Mouse (Mus musculus): ENCODE data around the gene Morn5.

Gene Morn5

DNA sequence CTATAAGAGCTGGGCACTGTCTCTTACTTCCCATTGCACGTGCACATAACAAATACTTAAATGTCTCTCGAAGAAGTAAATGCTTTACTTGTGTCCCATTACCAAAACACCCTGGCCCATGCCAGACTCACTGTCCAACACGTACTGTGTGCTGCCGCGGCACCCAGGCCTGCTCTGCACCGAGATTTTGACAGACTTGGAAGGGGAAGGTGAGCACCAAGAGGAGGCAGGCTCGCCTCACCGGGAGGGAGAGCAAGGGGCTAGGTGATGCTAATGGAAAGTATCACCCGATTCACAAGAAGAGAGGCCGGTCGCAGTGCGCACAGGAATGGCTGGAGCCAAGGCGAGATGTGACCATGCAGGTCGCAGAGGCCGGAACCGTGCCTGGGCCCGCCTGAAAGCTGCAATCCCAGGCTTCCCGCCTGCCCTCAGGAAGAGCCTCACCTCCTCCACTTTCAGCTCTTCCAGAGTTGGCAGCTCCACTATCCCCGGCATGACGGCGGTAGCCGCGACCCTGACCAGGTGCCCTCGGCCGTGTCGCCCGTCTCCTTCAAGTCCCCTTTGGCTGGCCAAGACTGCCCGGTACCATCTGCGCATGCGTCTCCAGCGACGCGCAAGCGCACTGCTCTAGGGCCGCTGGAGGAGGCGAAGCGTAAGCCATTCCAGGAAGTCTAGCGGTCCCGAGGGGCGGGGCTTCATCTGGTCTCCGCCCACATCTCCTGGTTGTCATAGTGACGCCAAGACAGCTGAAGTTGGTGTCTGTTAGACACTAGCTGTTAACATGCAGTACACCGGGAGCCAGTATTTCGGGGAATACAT is at the start of gene Morn5, which contains the start of gene Ndufa8:
Gene Morn5, plus strand, starts transcription at position 711 of the 819 bp plus-strand sequence.
Gene Ndufa8, minus strand, starts transcription at position 659 of the 819 bp plus-strand sequence.
- peak; percentile 96 for DNase-seq

DNA sequence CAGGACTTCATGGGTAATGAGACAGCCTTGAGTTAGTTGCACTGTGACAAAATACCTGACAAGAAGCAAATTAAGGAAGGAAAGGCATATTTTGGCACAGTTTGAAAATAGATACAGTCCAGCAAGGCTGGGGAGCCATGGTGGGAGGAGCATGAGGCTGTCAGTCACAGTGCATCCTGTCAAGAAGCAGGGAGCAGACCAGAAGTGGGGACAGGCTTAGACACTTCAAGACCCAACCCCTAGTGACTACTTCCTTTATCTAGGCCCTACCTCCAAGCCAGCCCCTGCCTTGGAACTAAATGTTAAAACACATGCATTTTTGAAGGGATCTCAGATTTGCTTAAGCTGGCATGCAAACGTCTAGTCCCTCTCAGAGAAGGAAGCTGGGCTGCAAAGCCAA is 48.9 kb upstream of the Morn5 start:
- no peak for DNase-seq

DNA sequence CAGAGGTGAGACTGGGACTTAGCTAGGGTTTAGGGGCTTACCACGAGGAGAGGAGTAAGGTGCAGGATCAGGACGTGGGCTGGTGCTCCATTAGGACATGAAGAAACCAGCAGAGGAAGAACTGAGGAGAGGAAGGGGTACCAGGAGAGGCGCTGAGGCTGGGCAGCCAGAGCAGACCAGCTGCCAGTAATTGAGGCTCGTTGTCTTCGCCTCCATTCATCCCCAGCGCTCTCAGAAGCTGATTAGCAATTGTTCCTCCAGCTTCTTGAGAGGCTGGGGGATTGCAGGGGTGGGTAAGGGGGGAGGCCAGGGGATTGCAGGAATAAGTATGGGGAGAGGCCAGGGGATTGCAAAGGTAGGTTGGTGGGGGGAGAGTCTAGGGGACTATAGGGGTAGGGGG is 47.1 kb upstream of the Morn5 start:
- no peak for DNase-seq

DNA sequence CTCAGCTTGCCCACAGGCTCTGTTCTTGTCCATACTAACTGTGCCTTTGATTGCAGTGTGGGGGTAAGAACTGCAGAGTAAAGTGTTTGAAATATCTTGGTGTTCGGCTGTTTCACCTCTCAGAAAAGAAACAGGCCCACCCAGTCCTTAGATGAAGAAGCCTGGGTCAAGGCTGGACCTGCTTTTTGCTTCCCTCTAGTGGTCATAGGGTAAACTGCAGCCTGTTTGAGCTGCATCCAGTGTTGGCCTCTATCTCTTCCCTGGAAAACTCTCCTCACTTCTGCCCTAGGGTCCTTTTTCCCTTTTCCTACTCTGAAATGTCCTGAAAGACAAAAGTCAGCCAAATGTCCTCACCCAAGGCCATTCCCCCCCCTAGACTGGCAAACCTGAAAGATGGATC is 41.2 kb upstream of the Morn5 start:
- no peak for DNase-seq

DNA sequence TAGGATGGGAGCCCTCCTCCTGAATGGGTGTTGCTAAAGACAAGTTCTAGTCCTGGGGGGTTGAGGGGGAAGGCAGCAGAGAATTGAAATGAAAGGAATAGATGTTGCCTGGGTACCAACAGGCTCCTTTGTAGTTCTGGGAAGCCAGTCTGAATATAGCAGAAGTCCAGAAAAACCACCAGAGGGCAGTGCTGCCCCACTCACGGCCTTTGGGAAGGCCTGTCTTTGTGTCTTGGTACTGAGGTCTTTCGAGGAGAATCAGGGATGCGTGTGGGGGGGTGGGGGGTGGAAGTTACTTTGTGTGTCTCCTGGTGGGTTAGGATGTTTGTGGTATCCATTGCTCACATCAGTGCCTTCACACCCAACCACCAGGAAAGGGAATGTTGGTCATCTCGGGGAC is 39.9 kb upstream of the Morn5 start:
- DNase-seq = no peak

DNA sequence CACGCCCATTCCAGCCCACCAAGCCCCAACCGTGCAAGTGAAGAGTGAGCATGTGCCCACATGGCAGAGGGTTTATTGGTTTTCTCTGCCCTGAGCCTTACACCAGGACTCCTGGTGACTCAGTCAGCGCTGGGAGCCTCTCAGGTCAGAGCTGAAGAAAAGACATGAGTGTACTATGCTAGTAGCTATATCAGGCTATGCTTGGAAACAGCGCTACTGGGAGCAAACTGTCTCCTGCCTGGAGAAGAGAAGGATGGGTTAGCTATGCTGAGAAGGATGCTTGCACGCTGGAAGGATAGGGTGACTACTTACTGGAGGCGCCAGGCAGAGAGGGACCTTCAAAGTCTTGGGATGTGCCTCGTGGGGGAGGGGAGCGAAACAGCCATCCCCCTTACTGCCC is 38.7 kb upstream of the Morn5 start:
- no peak for DNase-seq

DNA sequence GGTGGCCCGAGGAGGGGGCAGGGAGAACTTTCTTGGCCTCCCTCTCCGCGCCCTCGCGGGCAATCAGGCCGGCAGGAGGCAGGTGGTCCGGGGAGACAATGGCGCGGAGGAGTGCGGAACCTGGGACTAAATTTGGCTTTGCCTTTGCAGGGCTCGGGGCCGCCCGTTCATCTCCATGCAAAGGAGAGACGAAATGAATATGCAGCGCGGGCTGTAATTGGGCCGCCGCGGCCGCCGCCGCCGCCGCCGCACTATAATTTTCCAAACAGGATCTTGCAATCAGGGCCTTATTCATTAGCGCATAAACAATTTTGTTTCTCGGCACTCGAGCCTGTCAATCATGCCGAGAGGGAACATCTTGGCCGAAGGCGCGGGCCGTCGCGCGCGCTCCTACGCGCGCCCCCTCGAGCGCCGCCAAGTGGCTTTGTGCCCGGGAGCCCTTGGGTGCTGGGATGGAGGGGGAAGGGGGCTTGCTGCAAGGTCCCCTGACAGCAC is 37.9 kb upstream of the Morn5 start:
- peak; percentile 38 for DNase-seq

DNA sequence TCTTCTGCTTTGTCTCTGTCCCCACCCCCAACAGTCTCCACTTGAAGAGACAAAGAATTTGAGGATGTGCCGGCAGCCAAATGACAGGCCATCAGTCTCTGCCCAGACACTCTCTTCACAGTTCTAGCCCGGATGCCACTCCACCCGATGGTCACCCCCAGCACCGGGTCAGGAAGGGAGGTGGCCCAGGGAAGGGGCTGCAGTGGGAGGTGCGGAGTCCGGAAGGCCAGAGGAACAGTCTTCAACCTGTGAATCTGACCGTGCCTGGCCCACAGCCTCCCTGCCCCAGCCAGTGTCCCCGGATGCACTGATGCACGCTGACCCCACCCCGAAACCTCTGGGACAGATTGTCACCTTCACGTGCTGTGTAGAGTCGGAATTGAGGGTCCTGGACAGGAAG is 36.2 kb upstream of the Morn5 start:
- DNase-seq = no peak

DNA sequence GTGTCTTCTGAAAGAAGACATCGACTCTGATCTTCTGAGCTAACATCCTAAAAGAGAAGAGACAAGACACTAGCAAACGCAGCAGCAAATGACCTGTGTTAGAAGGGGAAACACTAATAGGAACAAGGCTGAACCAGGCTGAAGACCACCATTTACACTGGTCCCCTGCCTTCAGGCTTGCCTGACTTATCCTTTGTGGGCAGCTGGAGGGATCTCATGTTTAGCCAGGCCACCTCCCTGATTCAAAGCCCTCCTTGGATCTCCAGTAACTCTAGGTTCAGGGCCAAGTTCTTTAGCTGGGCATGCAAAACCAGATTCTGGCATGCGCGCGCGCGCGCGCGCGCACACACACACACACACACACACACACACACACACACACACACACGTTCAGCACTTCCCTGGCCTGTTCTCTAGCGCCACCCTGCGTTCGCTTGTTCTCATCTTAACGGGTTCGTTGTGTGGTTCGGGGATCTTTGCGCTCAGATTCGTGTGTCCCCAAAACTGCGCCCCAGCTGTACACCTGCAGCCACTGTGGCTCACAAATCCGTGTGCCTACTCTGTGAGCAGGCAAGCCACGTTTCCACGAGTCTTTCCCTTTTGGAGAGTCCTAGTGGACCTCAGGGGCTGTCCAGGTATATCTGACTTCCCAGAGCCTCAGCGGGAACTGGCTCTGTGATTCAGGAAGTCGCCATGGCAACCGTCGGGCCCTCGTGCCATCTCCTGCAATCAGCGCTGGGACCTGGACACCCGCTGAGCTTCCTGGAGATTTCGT is 27.7 kb upstream of the Morn5 start:
- DNase-seq = peak; percentile 73

DNA sequence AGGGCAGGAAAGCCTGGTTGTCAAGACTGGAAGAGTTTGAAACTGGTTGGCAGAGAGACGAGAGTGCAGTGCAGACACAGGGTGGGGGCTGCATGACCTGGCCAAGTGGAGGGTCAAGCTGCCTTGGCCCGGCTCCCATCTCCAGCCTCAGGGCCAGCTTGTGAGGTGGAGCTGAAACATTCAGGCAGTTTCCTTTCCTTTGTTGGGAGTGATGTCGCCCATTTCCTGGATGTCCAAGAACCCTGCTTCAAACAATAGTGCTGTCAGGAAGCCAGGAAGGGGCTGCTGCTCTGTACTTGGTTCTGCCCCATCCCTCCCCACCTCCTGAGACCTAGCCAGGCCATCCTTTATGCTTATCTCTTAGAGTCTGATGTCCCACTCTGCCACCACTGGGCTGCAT is 26.0 kb upstream of the Morn5 start:
- DNase-seq = no peak

DNA sequence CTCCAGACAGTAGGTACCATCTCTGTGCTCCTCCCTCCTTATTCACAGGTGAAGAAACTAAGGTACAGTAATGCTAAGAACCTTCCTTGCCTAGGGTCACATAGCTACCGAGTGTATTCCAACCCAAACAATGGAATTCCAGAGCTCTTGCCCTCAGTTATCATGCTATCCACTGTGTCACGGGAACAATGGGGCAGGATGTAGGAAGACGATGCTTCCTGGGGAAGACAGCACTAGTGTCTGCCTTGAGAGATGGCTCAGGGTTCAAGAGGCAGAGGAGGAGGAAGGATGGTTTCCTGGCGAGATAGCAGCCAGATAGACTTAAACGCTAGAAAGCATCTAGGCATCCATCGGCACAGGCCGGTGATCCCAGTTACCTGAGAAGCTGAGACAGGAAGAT is 16.4 kb upstream of the Morn5 start:
- DNase-seq = no peak

DNA sequence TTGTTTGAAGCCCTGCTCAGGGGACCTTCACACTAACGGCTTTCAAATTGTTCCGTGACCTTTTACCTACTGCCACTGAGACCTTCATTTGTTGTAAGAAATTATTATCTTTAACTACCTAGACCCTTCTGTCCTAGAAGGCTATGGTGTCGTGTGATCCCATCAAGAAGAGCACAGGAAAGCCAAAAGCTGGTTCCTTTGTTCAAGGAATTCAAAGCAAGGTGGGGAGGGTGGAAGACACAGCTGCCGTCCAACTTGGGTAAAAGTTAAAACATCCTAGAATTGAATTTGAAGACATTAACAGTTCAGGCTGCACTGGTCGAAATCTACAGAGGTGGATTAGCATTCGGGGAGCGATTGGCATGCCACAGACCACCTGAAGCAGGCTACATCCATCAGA is 15.3 kb upstream of the Morn5 start:
- DNase-seq = no peak

DNA sequence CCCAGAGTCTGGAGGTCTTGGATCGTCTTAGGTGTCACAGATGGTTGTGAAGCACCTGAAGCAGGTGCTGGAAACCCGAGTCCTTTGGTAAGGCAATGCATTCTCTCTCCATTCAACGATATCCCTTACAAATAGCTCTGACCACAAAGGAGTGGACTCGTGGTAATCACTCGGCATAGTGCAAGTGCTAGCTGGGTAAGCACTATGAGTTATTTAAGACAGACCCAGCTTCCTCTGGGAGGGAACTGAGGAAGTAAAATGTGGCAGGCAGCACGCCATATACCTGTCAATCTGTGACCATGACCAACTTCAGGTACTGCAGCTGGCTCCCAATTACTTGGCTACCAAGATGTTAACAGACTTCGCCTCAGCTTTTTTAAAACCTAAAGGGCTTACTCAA is 14.4 kb upstream of the Morn5 start:
- no peak for DNase-seq

DNA sequence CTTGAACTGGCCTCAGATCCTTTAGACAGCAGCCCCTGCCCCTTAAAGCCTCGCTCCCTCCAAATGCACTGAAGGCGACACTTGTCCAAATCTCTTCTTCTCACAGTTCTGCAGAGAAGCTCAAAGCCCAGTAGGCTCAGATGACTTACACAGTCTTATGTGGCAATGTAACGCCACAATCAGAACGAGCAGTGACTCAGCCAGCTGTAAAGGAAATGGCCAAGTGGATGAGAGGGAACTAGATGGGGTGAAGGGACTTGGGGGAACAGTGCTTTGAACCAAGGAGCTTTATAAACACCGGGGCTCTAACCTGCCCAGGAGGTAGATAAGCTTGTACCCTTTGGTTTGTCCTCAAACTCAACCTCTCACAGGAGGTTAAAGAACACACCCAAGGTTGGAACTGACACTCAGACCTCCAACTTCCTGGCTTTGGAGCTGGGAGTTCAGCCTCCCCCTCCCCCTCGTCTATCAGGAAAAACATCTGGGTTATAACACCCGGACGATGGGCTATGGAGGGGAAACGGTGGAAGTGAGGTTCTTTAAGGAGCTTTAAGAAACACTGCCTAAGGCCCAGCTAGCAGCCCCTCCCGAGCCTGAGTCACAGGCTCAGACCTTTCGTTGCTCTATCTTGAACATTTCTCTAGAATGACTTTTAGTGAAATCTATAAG is 13.7 kb upstream of the Morn5 start:
- no peak for DNase-seq

DNA sequence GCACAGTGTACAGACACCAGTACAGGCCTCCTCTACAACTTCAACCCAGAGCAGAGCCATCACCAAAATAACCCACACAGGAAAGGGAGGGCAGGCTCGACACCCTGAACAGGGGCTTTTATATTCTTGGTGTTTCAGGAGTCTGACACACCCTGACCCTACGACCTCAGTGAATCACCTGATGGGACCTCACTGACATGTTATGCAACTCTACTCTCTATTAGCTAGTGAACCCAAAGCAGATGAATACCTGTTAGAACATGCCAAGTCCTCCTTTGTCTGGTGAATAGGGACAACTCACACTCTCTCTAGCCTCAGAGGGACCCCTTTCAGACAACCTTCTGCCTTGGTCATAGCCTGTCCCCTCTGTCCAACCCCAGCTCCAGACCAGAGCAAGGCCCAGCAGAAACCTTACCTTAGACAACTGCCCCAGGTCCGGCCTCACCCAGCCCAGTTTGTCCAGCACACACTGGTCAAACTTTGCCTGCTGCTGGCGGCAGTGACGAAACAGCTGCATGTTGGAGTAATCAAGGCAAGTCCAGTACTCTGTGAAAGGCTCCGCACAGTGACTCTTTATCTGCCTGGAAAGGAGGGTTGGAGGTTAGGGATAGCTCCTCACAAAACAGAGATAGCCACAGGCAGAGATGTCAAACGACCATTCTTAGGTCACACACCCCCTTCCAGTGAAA is 9.8 kb upstream of the Morn5 start:
- DNase-seq = no peak

DNA sequence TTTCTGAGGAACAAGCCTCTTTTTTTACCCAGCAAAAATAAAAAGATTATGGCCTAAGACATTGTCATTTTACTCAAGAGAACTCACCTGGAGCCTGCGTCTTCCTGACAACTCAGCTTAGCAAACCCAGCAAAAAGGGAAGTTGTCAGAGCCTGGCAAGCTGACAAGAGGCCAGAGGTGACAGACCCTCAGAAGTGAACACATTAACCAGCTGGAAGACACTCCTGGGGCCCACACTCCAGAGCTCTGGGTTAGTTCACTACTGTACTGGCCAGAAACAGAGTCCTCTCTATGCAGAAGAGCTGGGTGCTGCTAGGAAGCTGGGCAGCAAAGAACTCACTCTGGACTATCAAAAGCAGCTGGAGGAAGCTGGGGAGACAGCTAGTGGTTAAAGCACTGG is 8.4 kb upstream of the Morn5 start:
- DNase-seq = no peak

DNA sequence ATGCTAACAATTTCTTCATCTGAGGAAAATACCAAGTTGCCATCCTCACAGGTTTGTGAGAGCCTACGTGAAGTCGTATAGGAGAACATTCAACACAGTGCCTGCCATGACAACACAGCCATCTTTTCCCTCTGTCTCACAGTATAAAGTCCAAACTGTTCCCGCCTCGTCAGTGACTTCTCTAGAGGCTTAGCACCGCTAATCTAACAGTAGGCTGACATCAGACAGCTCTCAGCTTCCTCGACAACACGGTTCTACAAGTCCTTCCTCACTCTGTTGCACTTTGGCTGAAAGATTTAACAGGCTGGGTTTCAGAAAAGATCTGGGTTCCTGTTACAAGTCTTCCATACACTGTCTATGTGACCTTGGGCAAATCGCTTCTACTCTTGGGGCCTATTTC is 1.1 kb upstream of the Morn5 start:
- DNase-seq = no peak

DNA sequence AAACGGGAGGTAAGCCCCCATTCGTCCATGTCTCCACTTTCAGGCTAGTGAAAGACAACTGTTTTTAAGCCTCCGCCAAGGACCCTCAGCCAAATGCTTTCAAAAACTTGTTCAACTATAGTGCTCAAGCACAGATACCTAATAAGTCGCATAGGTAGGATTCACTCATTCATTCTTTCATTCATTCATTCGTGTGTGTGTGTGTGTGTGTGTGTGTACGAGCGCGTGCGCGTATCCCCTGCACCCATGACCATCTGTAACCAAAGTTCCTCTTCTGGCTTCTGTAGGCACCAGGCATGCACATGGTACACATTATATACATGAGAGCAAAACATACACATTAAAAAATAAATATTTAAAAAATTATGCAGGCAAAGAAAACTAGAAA is 303 bp downstream of the Morn5 start:
- no peak for DNase-seq

DNA sequence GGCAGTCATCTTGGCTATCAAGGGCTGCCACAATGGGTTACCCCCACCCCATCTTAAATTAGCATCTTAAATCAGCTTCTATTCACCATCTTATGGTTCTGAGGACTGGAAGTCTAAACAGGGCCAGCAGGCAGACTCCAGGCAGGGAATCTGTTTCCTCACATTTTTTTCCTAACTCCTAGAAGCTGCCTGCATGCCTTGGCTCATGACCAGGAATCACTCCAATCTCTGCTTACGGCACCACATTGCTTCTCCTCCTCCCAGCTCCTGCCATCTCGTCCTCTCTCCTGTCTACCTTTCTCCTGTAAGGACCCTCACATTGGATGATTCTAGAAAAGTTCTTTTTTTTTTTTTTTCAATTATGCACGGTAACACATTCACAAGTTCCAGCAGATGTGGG is 4.0 kb downstream of the Morn5 start:
- DNase-seq = peak; percentile 23

DNA sequence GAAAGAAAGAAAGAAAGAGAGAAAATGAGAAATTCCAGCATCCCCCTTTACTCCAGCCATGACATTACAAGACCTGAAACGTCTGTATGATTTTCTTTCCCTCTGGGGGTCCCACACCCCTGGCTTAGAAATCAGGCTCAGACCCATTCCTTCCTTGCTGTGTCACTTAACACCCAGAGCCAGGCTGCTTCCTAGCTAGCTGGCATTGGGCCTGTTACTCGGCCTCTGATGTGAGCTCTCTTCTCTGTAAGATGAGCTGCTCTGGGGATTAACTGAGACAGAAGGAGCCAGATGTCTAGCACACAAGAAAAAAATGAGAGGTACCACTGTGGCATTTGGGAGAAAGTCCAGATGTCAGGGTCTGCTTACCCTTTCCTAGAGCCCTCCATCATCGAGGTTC is 7.0 kb downstream of the Morn5 start:
- no peak for DNase-seq

DNA sequence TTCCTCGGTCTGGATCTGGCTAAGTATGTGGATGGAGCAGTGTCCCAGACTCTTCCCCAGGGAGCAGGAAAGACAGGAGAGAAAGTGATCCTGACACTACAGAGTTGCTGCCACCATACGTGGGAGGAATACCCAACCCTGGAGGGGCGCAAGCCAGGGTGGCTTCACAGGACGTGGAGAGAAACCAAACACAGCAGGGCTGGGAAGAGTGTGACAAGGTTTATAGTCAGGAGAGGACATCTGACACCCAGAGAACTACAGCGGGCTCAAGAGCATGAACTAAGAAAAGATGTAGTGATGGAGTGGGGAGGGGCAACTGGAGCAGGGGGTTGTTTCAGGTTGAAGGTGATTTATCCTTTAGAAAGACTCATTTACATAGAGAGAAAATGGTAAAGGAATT is 12.2 kb downstream of the Morn5 start:
- no peak for DNase-seq

DNA sequence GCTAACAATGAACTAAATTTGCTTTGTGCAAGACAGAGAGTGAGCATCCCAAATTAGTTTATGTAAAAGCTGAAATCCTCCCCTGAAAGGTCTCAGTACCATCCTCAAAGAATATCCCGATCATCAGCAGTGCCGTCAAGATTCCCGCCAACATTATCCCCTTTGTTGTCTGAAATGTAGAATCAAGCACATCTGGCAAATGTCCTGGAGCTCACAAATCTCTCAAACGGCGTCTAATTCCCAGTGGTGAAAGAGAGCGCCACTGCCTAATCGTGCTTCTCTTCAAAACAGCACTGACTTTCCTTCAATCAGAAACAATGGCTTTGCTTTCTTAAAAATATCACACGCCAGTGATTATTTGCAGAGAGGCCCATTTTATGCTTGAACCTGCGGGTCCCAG is 17.9 kb downstream of the Morn5 start:
- no peak for DNase-seq

DNA sequence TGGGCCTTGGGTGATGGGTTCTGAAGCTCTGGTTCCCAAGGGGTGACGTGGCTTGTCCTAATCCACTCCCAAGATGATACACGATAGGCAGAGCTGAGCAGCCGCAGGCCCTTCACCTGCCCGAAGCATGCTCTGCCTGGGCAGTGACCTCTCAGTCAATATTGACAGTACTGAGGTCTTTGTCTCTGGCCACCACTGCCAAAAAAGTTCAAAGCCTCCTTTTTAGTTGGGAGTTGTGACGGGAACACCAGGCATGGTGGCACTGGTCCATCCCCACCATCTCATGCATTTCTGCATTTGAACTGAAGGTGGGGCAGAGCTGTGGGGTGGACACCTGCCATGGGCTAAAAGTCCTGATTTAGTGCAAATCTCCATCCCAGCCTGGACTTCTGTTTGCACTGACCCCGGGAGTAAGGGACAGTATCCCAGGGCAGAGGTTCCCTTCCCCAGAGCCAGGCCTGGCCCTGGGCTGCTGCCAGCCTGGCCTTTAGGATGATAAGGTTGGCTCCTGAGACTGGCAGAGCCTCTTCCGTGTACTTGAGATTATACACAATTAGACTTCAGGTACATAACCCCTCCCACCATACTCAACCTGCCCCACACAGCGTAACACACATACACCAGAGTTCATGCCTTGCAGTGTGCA is 22.5 kb downstream of the Morn5 start:
- no peak for DNase-seq
